Mouse (Mus musculus) testis, adult 2 months (tissue): ENCODE results near the gene Nlrc5. TPM values are rescaled to one million over a fixed set of nuclear protein-coding genes. Genes with fewer than 3 reads are reported as not detected.

ENCODE experiments used
- H3K27ac ChIP-seq: fragments of 200-500 bp; 2 replicates; pipeline ENCODE4 v1.5.1; 2012; ENCODE audit warnings: low read depth, low read length; ENCODE audit not compliant: control insufficient read depth, insufficient read depth
- H3K27me3 ChIP-seq: fragments of 200-500 bp; 2 replicates; pipeline ENCODE4 v1.6.1; 2012; ENCODE audit warnings: mild to moderate bottlenecking, low read length, moderate library complexity; ENCODE audit not compliant: control insufficient read depth, insufficient read depth
- H3K36me3 ChIP-seq: fragments of 200-500 bp; 2 replicates; pipeline ENCODE4 v1.6.1; 2012; ENCODE audit warnings: mild to moderate bottlenecking, low read length; ENCODE audit not compliant: control insufficient read depth, insufficient read depth
- H3K4me1 ChIP-seq: fragments of 200-500 bp; 2 replicates; pipeline ENCODE4 v1.6.1; 2012; ENCODE audit warnings: low read length; ENCODE audit not compliant: control insufficient read depth, insufficient read depth
- H3K4me3 ChIP-seq: fragments of 200-500 bp; 2 replicates; pipeline ENCODE4 v1.5.1; 2012; ENCODE audit warnings: low read depth, mild to moderate bottlenecking, low read length, moderate library complexity, mixed read lengths; ENCODE audit not compliant: control insufficient read depth
- CTCF ChIP-seq: fragments of 200-500 bp; IDR thresholded peaks from 2 replicates; pipeline ENCODE4 v1.5.1; 2012; ENCODE audit warnings: low read depth, mild to moderate bottlenecking, inconsistent platforms, low read length, moderate library complexity; ENCODE audit not compliant: control insufficient read depth, insufficient read depth, insufficient replicate concordance
- POLR2A ChIP-seq: fragments of 200-500 bp; IDR thresholded peaks from 2 replicates; pipeline ENCODE4 v1.6.1; 2012; ENCODE audit warnings: low read depth, mild to moderate bottlenecking, inconsistent platforms, low read length, moderate library complexity; ENCODE audit not compliant: control insufficient read depth
- polyA plus RNA-seq: library from polyadenylated mRNA; depleted of rRNA; stranded (reverse); fragments of >200 nt; gene quantifications from 2 replicates; pipeline ENCODE4 v1.2.3, GENCODE M21; 2012

Nlrc5 gene
- polyA plus RNA-seq, 1 experiment: 7.3 TPM

GRCm38 (mm10) chr8:94436900-94437299 lies 2.7 kb downstream of the Nlrc5 start:
- Histone ChIP-seq H3K4me3 (no peak overlapping the region), H3K4me1 (no peaks in the 10 kb centered on the region; the same call in 1 of the 2 replicates), H3K36me3 (no peaks in the 10 kb centered on the region), H3K27ac (no peak overlapping the region), H3K27me3 (no peaks in the 10 kb centered on the region)
- TF ChIP-seq POLR2A: no peak
- no peak for TF ChIP-seq CTCF

- Histone ChIP-seq H3K4me3 (no peak overlapping the region), H3K36me3 (no peaks in the 10 kb centered on the region), H3K27ac (no peak overlapping the region), H3K4me1 (no peaks in the 10 kb centered on the region; the same call in 1 of the 2 replicates), H3K27me3 (no peaks in the 10 kb centered on the region)
- TF ChIP-seq CTCF: no peak
- TF ChIP-seq POLR2A: no peak
Measured at GRCm38 (mm10) chr8:94438659-94439058, 4.5 kb downstream of the Nlrc5 start.

GRCm38 (mm10) chr8:94439691-94440090 lies 5.5 kb downstream of the Nlrc5 start:
- TF ChIP-seq CTCF (no peak), POLR2A (no peak)
- H3K4me3 ChIP-seq: no peak overlapping the region
- H3K4me1 ChIP-seq: no peaks in the 10 kb centered on the region
- H3K27me3 ChIP-seq: no peaks in the 10 kb centered on the region
- H3K36me3 ChIP-seq: no peaks in the 10 kb centered on the region
- no peak overlapping the region for H3K27ac ChIP-seq

GRCm38 (mm10) chr8:94440389-94440788 lies 6.2 kb downstream of the Nlrc5 start:
- no peak overlapping the region for H3K4me3 ChIP-seq
- no peaks in the 10 kb centered on the region for H3K4me1 ChIP-seq
- no peak for TF ChIP-seq POLR2A
- no peak for TF ChIP-seq CTCF
- no peaks in the 10 kb centered on the region for H3K27me3 ChIP-seq
- no peak overlapping the region for H3K27ac ChIP-seq
- no peaks in the 10 kb centered on the region for H3K36me3 ChIP-seq

- H3K4me3 ChIP-seq: no peak overlapping the region
- H3K4me1 ChIP-seq: no peaks in the 10 kb centered on the region
- no peaks in the 10 kb centered on the region for H3K36me3 ChIP-seq
- no peaks in the 10 kb centered on the region for H3K27me3 ChIP-seq
- H3K27ac ChIP-seq: no peak overlapping the region
- TF ChIP-seq POLR2A: no peak
- no peak for TF ChIP-seq CTCF
Measured at GRCm38 (mm10) chr8:94441686-94442085, 7.5 kb downstream of the Nlrc5 start.

GRCm38 (mm10) chr8:94443153-94443552 lies 9.0 kb downstream of the Nlrc5 start:
- Histone ChIP-seq H3K27me3 (no peaks in the 10 kb centered on the region), H3K4me3 (no peak overlapping the region), H3K27ac (no peak overlapping the region), H3K36me3 (no peaks in the 10 kb centered on the region), H3K4me1 (no peaks in the 10 kb centered on the region)
- TF ChIP-seq CTCF: no peak
- TF ChIP-seq POLR2A: no peak

GRCm38 (mm10) chr8:94444480-94444879 lies 10.3 kb downstream of the Nlrc5 start:
- no peak overlapping the region for H3K4me3 ChIP-seq
- TF ChIP-seq POLR2A (no peak), CTCF (no peak)
- no peaks in the 10 kb centered on the region for H3K4me1 ChIP-seq
- H3K36me3 ChIP-seq: no peaks in the 10 kb centered on the region
- no peaks in the 10 kb centered on the region for H3K27me3 ChIP-seq
- H3K27ac ChIP-seq: no peak overlapping the region

GRCm38 (mm10) chr8:94447142-94447541 lies 13.0 kb downstream of the Nlrc5 start:
- Histone ChIP-seq H3K36me3 (no peaks in the 10 kb centered on the region), H3K27me3 (no peaks in the 10 kb centered on the region), H3K4me1 (no peaks in the 10 kb centered on the region), H3K4me3 (no peak overlapping the region), H3K27ac (no peak overlapping the region)
- TF ChIP-seq POLR2A (no peak), CTCF (no peak)
